Comparison of ENCODE assay signal across 24 mouse cellular contexts in the genomic region with DNA sequence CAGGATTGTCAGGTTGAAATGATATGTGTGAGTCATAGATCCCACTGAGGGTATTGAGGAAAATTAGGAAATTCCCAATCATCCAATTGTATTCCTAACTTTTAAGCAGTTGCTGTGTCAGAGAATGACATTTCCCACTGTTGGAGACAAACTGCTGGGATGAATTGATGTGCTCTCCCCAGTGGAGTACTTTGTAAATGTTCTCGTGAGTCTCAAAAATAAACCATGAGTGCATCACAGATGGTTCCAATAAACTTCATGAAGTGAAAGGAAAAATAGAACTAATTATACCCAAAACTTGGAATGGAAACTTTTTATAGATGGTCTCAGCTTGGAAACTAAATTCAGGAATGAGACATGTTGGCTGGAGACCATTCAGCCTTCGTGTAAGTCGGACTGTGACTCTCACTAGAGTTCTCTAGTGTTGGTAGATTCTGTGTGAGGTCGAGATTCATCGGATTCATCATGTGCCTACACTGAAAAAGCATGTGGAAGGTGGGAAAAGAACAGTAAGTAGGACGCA.
DNase-seq lines count a peak whose midpoint lies in the region; ATAC-seq lines count a peak whose summit lies in the region.
"Had no signal": no experiment of that assay in that cellular context is flagged by ENCODE, and none has a peak within 500 bp of the region (broad histone marks: within the 10 kb centered on the region; RNA-seq: fewer than 3 reads in every experiment).

No protein-coding gene starts in this region.

- intact Hi-C loops in heart, postnatal 25 days (cut with DNase I) = no loop called here

- 0 out of 2 replicates have a peak, but pooled peaks cover 2% of the 10 kb centered on the region for H3K4me1 ChIP-seq in limb, embryonic 15.5 days
- H3K4me1 ChIP-seq: heart, embryonic 15.5 days; hindbrain, embryonic 15.5 days; midbrain, embryonic 10.5 days had no signal

- peak overlapping the region; percentile 59; the same call in 1 of the 2 replicates for H3K27ac ChIP-seq in limb, embryonic 15.5 days
- H3K27ac ChIP-seq: heart, embryonic 15.5 days; hindbrain, embryonic 15.5 days; kidney, postnatal 0 days; midbrain, embryonic 10.5 days; stomach, postnatal 0 days had no signal

- no peaks in the 10 kb centered on the region for H3K9me3 ChIP-seq in limb, embryonic 15.5 days
- H3K9me3 ChIP-seq: heart, embryonic 15.5 days; hindbrain, embryonic 15.5 days; midbrain, embryonic 10.5 days had no signal

- no peaks in the 10 kb centered on the region for H3K36me3 ChIP-seq in limb, embryonic 15.5 days
- H3K36me3 ChIP-seq: heart, embryonic 15.5 days; hindbrain, embryonic 15.5 days; midbrain, embryonic 10.5 days had no signal

- no peak overlapping the region for H3K4me3 ChIP-seq in limb, embryonic 15.5 days
- H3K4me3 ChIP-seq: heart, embryonic 15.5 days; hindbrain, embryonic 15.5 days; midbrain, embryonic 10.5 days; myocyte had no signal

- no peak overlapping the region for H3K4me2 ChIP-seq in limb, embryonic 15.5 days
- H3K4me2 ChIP-seq: heart, embryonic 15.5 days; hindbrain, embryonic 15.5 days; liver, embryonic 11.5 days had no signal

- H3K9ac ChIP-seq in limb, embryonic 15.5 days = no peak overlapping the region
- H3K9ac ChIP-seq: heart, embryonic 15.5 days; hindbrain, embryonic 15.5 days; liver, postnatal 0 days had no signal

- no peak for ATAC-seq in limb, embryonic 15.5 days (ENCODE audit: insufficient number of reproducible peaks, low FRiP score, low TSS enrichment, low read depth)
- ATAC-seq: activated CD4-positive, CD25-positive, alpha-beta regulatory T cell, adult 4 months; forebrain, embryonic 14.5 days; liver, postnatal 0 days; lung, postnatal 0 days; midbrain, embryonic 16.5 days had no signal

- DNase-seq in heart, adult 11 months = peak; percentile 11
- DNase-seq in heart, postnatal 25 days (ENCODE audit: low spot score) = no peak
- DNase-seq in 3T3-L1 (ENCODE audit: low read depth, low spot score) (peak; percentile 5), adipocyte (ENCODE audit: low spot score) (peak; percentile 24)
- DNase-seq in urinary bladder, adult 18-20 months (ENCODE audit: low spot score in 2 of 2) = no peak
- DNase-seq in embryo, embryonic 9.5 days (ENCODE audit: extremely low spot score) = no peak
- DNase-seq: adrenal gland, postnatal 10 days; cerebellum, adult 9-10 months; heart, postnatal 4 days; kidney, adult 2 months; left cerebral cortex, postnatal 4 days; liver, postnatal 0 days had no signal

- WGBS in limb, embryonic 15.5 days = 52% methylated on average over 6 of the region's 6 CpGs

- no peaks in the 10 kb centered on the region for H3K27me3 ChIP-seq in limb, embryonic 15.5 days
- H3K27me3 ChIP-seq: heart, embryonic 15.5 days; hindbrain, embryonic 15.5 days had no signal

Comparison
In these comparisons a context has a peak if more than half of its experiments do, and no peak if none do; other contexts are left out.
1. DNase-seq: peak in heart, adult 11 months (single experiment), 3T3-L1 (single experiment) and adipocyte (single experiment); none in heart, postnatal 25 days (single experiment), urinary bladder, adult 18-20 months (0 of 2) and embryo, embryonic 9.5 days (single experiment).